Mouse (Mus musculus) liver, adult 2 months (tissue): Measurements from ENCODE around the gene Gm11992. TPM values are rescaled to one million over a fixed set of nuclear protein-coding genes. Genes with fewer than 3 reads are reported as not detected.
A peak's percentile ranks its signal among the peaks of the same experiment; 100 is the strongest.

Experiments
- DNase-seq: peaks from one replicate; pipeline ENCODE4 v3.0.0-alpha.2; 2011; ENCODE audit warnings: low read depth, low spot score; ENCODE audit errors: extremely low read depth
- H3K27ac ChIP-seq: fragments of 200-500 bp; replicated peaks from 2 replicates; pipeline ENCODE4 v1.5.1; 2012; ENCODE audit warnings: low read depth, mild to moderate bottlenecking, control low read depth, inconsistent platforms, low read length; ENCODE audit not compliant: insufficient read depth
- H3K27me3 ChIP-seq: fragments of 200-500 bp; 2 replicates; pipeline ENCODE4 v1.6.1; 2012; ENCODE audit warnings: mild to moderate bottlenecking, moderate library complexity, low read length, inconsistent platforms; ENCODE audit not compliant: control insufficient read depth, insufficient read depth
- H3K36me3 ChIP-seq: fragments of 200-500 bp; 2 replicates; pipeline ENCODE4 v1.6.1; 2012; ENCODE audit warnings: low read length, inconsistent platforms; ENCODE audit not compliant: control insufficient read depth, insufficient read depth
- H3K4me1 ChIP-seq: fragments of 200-500 bp; 2 replicates; pipeline ENCODE4 v1.6.1; 2011; ENCODE audit warnings: low read length; ENCODE audit not compliant: control insufficient read depth, insufficient read depth
- H3K4me3 ChIP-seq: fragments of 200-500 bp; 2 replicates; pipeline ENCODE4 v1.5.1; 2011; ENCODE audit warnings: low read depth, mild to moderate bottlenecking, control low read depth, low read length, moderate library complexity; ENCODE audit not compliant: insufficient read depth
- H3K79me2 ChIP-seq: fragments of 200-500 bp; 2 replicates; pipeline ENCODE4 v1.6.1; 2012; ENCODE audit warnings: inconsistent platforms, mild to moderate bottlenecking, low read length, moderate library complexity; ENCODE audit not compliant: control insufficient read depth, insufficient read depth
- H3K9ac ChIP-seq: fragments of 200-500 bp; 2 replicates; pipeline ENCODE4 v1.6.1; 2012; ENCODE audit warnings: low read depth, mild to moderate bottlenecking, control low read depth, inconsistent platforms, low read length
- CTCF ChIP-seq: fragments of 200-500 bp; IDR thresholded peaks from 2 replicates; pipeline ENCODE4 v1.5.1; 2011; ENCODE audit warnings: low read depth, low read length, control low read depth
- POLR2A ChIP-seq: fragments of 200-500 bp; IDR thresholded peaks from 2 replicates; pipeline ENCODE4 v1.6.1; 2011; ENCODE audit warnings: low read length, control low read depth; ENCODE audit not compliant: insufficient read depth; ENCODE audit errors: extremely low read depth
- WGBS: fragments of 180-500 bp; shearing (Covaris S2); methylation state at CpG from one replicate; pipeline ENCODE4 v1.1.7; 2018; 5-methylcytosine and 5-hydroxymethylcytosine counted together
- polyA plus RNA-seq: library from polyadenylated mRNA; depleted of rRNA; stranded (reverse); fragments of >200 nt; gene quantifications from 2 replicates; pipeline ENCODE4 v1.2.3, GENCODE M21; 2012; rRNA removed
- total RNA-seq: library from RNA; depleted of rRNA; stranded (reverse); fragments of >200 nt; gene quantifications from 2 replicates; pipeline ENCODE4 v1.2.3, GENCODE M21; 2014; rRNA removed

Gm11992 gene
- total RNA-seq (1.1 and 1.8 TPM in 2 replicates), polyA plus RNA-seq (1.3 and 1.4 TPM in 2 replicates)

GRCm38 (mm10) chr11:9048011-9048702 is at the start of gene Gm11992:
Gm11992 (plus strand) TSS chr11:9048594.
- 2% methylated on average over 21 of the region's 21 CpGs for WGBS
- DNase-seq: peak; percentile 90
- Histone ChIP-seq H3K9ac (peak within 1 kb of the TSS; percentile 38), H3K4me1 (peaks cover 3% of the 10 kb centered on the region; the same call in 1 of the 2 replicates), H3K79me2 (no peaks in the 10 kb centered on the region), H3K27me3 (no peaks in the 10 kb centered on the region), H3K27ac (peak within 1 kb of the TSS; percentile 50), H3K4me3 (peak within 1 kb of the TSS; percentile 55), H3K36me3 (no peaks in the 10 kb centered on the region)
- TF ChIP-seq CTCF (no peak), POLR2A (no peak)

GRCm38 (mm10) chr11:9008761-9009160 is 39.6 kb upstream of the Gm11992 start:
- H3K36me3 ChIP-seq: peaks cover 25% of the 10 kb centered on the region
- no peaks in the 10 kb centered on the region for H3K27me3 ChIP-seq
- no peak overlapping the region for H3K4me3 ChIP-seq
- 94% methylated on average over 5 of the region's 5 CpGs for WGBS
- DNase-seq: no peak
- H3K9ac ChIP-seq: no peak overlapping the region
- TF ChIP-seq CTCF (no peak), POLR2A (no peak)
- H3K4me1 ChIP-seq: no peaks in the 10 kb centered on the region
- no peaks in the 10 kb centered on the region for H3K79me2 ChIP-seq
- no peak overlapping the region for H3K27ac ChIP-seq

GRCm38 (mm10) chr11:9010416-9010815 is 38.0 kb upstream of the Gm11992 start:
- no peaks in the 10 kb centered on the region for H3K27me3 ChIP-seq
- peak overlapping the region; percentile 95 for H3K4me3 ChIP-seq
- H3K4me1 ChIP-seq: no peaks in the 10 kb centered on the region
- no peak for TF ChIP-seq POLR2A
- no peak for TF ChIP-seq CTCF
- peak overlapping the region; percentile 83 for H3K27ac ChIP-seq
- WGBS: 0% methylated on average over 7 of the region's 7 CpGs
- H3K79me2 ChIP-seq: no peaks in the 10 kb centered on the region
- peaks cover 13% of the 10 kb centered on the region for H3K36me3 ChIP-seq
- peak; percentile 86 for DNase-seq
- peak overlapping the region; percentile 94 for H3K9ac ChIP-seq

GRCm38 (mm10) chr11:9010853-9011339 is 37.5 kb upstream of the Gm11992 start, which contains the start of gene Hus1:
Hus1 (minus strand) TSS chr11:9011191.
- peaks cover 10% of the 10 kb centered on the region for H3K36me3 ChIP-seq
- peak within 1 kb of the TSS; percentile 83 for H3K27ac ChIP-seq
- DNase-seq: peak; percentile 82
- WGBS: under 1% methylated on average over 43 of the region's 43 CpGs
- H3K9ac ChIP-seq: peak within 1 kb of the TSS; percentile 94
- peak within 1 kb of the TSS; percentile 95 for H3K4me3 ChIP-seq
- H3K79me2 ChIP-seq: no peaks in the 10 kb centered on the region
- no peaks in the 10 kb centered on the region for H3K4me1 ChIP-seq
- no peaks in the 10 kb centered on the region for H3K27me3 ChIP-seq
- TF ChIP-seq POLR2A: peak; percentile 63
- no peak for TF ChIP-seq CTCF

GRCm38 (mm10) chr11:9011348-9011747 is 37.0 kb upstream of the Gm11992 start:
- Histone ChIP-seq H3K4me1 (no peaks in the 10 kb centered on the region), H3K27me3 (no peaks in the 10 kb centered on the region), H3K36me3 (peaks cover 7% of the 10 kb centered on the region), H3K9ac (peak overlapping the region; percentile 94; the same call in 1 of the 2 replicates), H3K79me2 (no peaks in the 10 kb centered on the region), H3K27ac (peak overlapping the region; percentile 31; the same call in 1 of the 2 replicates), H3K4me3 (peak overlapping the region; percentile 95)
- no peak for DNase-seq
- WGBS: 0% methylated on average over 3 of the region's 3 CpGs
- TF ChIP-seq POLR2A (no peak), CTCF (no peak)

GRCm38 (mm10) chr11:9014740-9015139 is 33.7 kb upstream of the Gm11992 start:
- no peak overlapping the region for H3K4me3 ChIP-seq
- no peak overlapping the region for H3K9ac ChIP-seq
- DNase-seq: no peak
- 89% methylated on average over 3 of the region's 3 CpGs for WGBS
- H3K36me3 ChIP-seq: no peaks in the 10 kb centered on the region
- TF ChIP-seq CTCF: no peak
- TF ChIP-seq POLR2A: no peak
- no peak overlapping the region for H3K27ac ChIP-seq
- H3K79me2 ChIP-seq: no peaks in the 10 kb centered on the region
- no peaks in the 10 kb centered on the region for H3K27me3 ChIP-seq
- no peaks in the 10 kb centered on the region for H3K4me1 ChIP-seq
